Mouse (Mus musculus) MEL (cell line): ENCODE data around the gene Spata31d1d. TPM values are rescaled to one million over a fixed set of nuclear protein-coding genes. Genes with fewer than 3 reads are reported as not detected.

ENCODE experiments used
- DNase-seq: peaks from one replicate; pipeline ENCODE4 v3.0.0; 2011; ENCODE audit warnings: low read depth, low spot score
- H3K27ac ChIP-seq: 2 replicates; pipeline ENCODE4 v1.5.1; 2012; ENCODE audit warnings: low read depth, mild to moderate bottlenecking, control low read depth, low read length, moderate library complexity; ENCODE audit not compliant: control insufficient read depth
- H3K27me3 ChIP-seq, 2 experiments: fragments of 150-350 bp in 1 of 2; sonication (generic) in 1 of 2; 2 replicates each; pipeline ENCODE4 v1.6.1; 2012; ENCODE audit warnings: low read length in 2 of 2, mild to moderate bottlenecking in 2 of 2, improper control_type of control experiment in 1 of 2, moderate library complexity in 1 of 2; ENCODE audit not compliant: insufficient read depth in 2 of 2, control insufficient read depth in 1 of 2
- H3K36me3 ChIP-seq, 2 experiments: 2 replicates each; pipeline ENCODE4 v1.6.1; 2012 to 2014; ENCODE audit warnings: low read length in 2 of 2, improper control_type of control experiment in 1 of 2, inconsistent platforms in 1 of 2, mild to moderate bottlenecking in 1 of 2; ENCODE audit not compliant: insufficient read depth in 2 of 2, control insufficient read depth in 1 of 2
- H3K4me1 ChIP-seq, 2 experiments: fragments of 150-350 bp in 1 of 2; sonication (generic) in 1 of 2; 2 replicates each; pipeline ENCODE4 v1.6.1; 2012; ENCODE audit warnings: low read length in 2 of 2, improper control_type of control experiment in 1 of 2, mild to moderate bottlenecking in 1 of 2; ENCODE audit not compliant: insufficient read depth in 2 of 2, control insufficient read depth in 1 of 2
- H3K4me3 ChIP-seq, 2 experiments: fragments of 150-350 bp in 1 of 2; sonication (generic) in 1 of 2; 2 replicates each; pipeline ENCODE4 v1.5.1; 2012; ENCODE audit warnings: low read depth in 2 of 2, low read length in 2 of 2, mild to moderate bottlenecking in 2 of 2, moderate library complexity in 2 of 2, control low read depth in 1 of 2, improper control_type of control experiment in 1 of 2; ENCODE audit not compliant: control insufficient read depth in 1 of 2, insufficient read depth in 1 of 2
- H3K79me2 ChIP-seq: 2 replicates; pipeline ENCODE4 v1.6.1; 2012; ENCODE audit warnings: mild to moderate bottlenecking, low read length, moderate library complexity; ENCODE audit not compliant: control insufficient read depth, poor library complexity, insufficient read depth
- H3K9ac ChIP-seq: 2 replicates; pipeline ENCODE4 v1.6.1; 2012; ENCODE audit warnings: low read depth, mild to moderate bottlenecking, control low read depth, low read length, moderate library complexity; ENCODE audit not compliant: control insufficient read depth, poor library complexity, severe bottlenecking
- H3K9me3 ChIP-seq: fragments of 150-350 bp; sonication (generic); replicated peaks from 2 replicates; pipeline ENCODE4 v1.6.1; 2012; ENCODE audit warnings: mild to moderate bottlenecking, low read length, improper control_type of control experiment, moderate library complexity; ENCODE audit not compliant: insufficient read depth
- BHLHE40 ChIP-seq: IDR thresholded peaks from 2 replicates; pipeline ENCODE4 v1.6.1; 2012; ENCODE audit warnings: low read depth, mild to moderate bottlenecking, inconsistent platforms, low read length, improper control_type of control experiment, borderline replicate concordance
- CHD1 ChIP-seq: IDR thresholded peaks from 2 replicates; pipeline ENCODE4 v1.6.1; 2012; ENCODE audit warnings: low read depth, mild to moderate bottlenecking, inconsistent platforms, low read length, improper control_type of control experiment
- CHD2 ChIP-seq: IDR thresholded peaks from 2 replicates; pipeline ENCODE4 v1.6.1; 2011; ENCODE audit warnings: low read length, improper control_type of control experiment
- CTCF ChIP-seq, 3 experiments: IDR thresholded peaks in 2 of 3; conservative IDR thresholded peaks in 1 of 3; 2 replicates each; pipeline ENCODE4 v1.5.1; 2011 to 2012; ENCODE audit warnings: low read length in 3 of 3, low read depth in 2 of 3, mild to moderate bottlenecking in 2 of 3, improper control_type of control experiment in 1 of 3, inconsistent platforms in 1 of 3, mixed read lengths in 1 of 3, moderate library complexity in 1 of 3; ENCODE audit not compliant: control insufficient read depth in 1 of 3, insufficient read depth in 1 of 3, poor library complexity in 1 of 3, severe bottlenecking in 1 of 3
- E2F4 ChIP-seq: IDR thresholded peaks from 2 replicates; pipeline ENCODE4 v1.6.1; 2011; ENCODE audit warnings: low read depth, low read length, improper control_type of control experiment, borderline replicate concordance
- EP300 ChIP-seq, 2 experiments: IDR thresholded peaks; 2 replicates each; pipeline ENCODE4 v1.6.1; 2011; ENCODE audit warnings: improper control_type of control experiment in 2 of 2, low read length in 2 of 2, low read depth in 1 of 2, mild to moderate bottlenecking in 1 of 2
- ETS1 ChIP-seq: IDR thresholded peaks from 2 replicates; pipeline ENCODE4 v1.6.1; 2012; ENCODE audit warnings: low read depth, mild to moderate bottlenecking, inconsistent platforms, low read length, improper control_type of control experiment, moderate library complexity
- GATA1 ChIP-seq: IDR thresholded peaks from 2 replicates; pipeline ENCODE4 v1.6.1; 2011; ENCODE audit warnings: low read depth, low read length, improper control_type of control experiment
- HCFC1 ChIP-seq: IDR thresholded peaks from 2 replicates; pipeline ENCODE4 v1.6.1; 2012; ENCODE audit warnings: low read depth, mild to moderate bottlenecking, inconsistent platforms, low read length, improper control_type of control experiment, moderate library complexity
- JUND ChIP-seq: IDR thresholded peaks from 2 replicates; pipeline ENCODE4 v1.6.1; 2011; ENCODE audit warnings: low read depth, mild to moderate bottlenecking, improper control_type of control experiment, low read length
- KAT2A ChIP-seq: conservative IDR thresholded peaks from 2 replicates; pipeline ENCODE4 v1.6.1; 2012; ENCODE audit warnings: low read depth, low read length, improper control_type of control experiment, inconsistent platforms
- MAFK ChIP-seq: IDR thresholded peaks from 2 replicates; pipeline ENCODE4 v1.6.1; 2011; ENCODE audit warnings: low read depth, mild to moderate bottlenecking, low read length, improper control_type of control experiment, borderline replicate concordance
- MAX ChIP-seq: IDR thresholded peaks from 2 replicates; pipeline ENCODE4 v1.6.1; 2011; ENCODE audit warnings: low read length, improper control_type of control experiment
- MEF2A ChIP-seq: IDR thresholded peaks from 2 replicates; pipeline ENCODE4 v1.6.1; 2014; ENCODE audit warnings: low read depth, mild to moderate bottlenecking, inconsistent platforms, low read length, improper control_type of control experiment; ENCODE audit not compliant: poor library complexity, insufficient replicate concordance, severe bottlenecking; ENCODE audit errors: extremely low read depth
- MXI1 ChIP-seq: IDR thresholded peaks from 2 replicates; pipeline ENCODE4 v1.6.1; 2011; ENCODE audit warnings: mild to moderate bottlenecking, low read depth, low read length, improper control_type of control experiment
- MYB ChIP-seq: IDR thresholded peaks from 2 replicates; pipeline ENCODE4 v1.6.1; 2011; ENCODE audit warnings: mild to moderate bottlenecking, low read depth, low read length, improper control_type of control experiment
- MYC ChIP-seq: IDR thresholded peaks from 2 replicates; pipeline ENCODE4 v1.6.1; 2011; ENCODE audit warnings: low read depth, mild to moderate bottlenecking, low read length, improper control_type of control experiment, moderate library complexity
- NELFE ChIP-seq: IDR thresholded peaks from 2 replicates; pipeline ENCODE4 v1.6.1; 2011; ENCODE audit warnings: low read depth, low read length, improper control_type of control experiment
- POLR2AphosphoS2 ChIP-seq: IDR thresholded peaks from 2 replicates; pipeline ENCODE4 v1.6.1; 2011; ENCODE audit warnings: low read length, improper control_type of control experiment
- RAD21 ChIP-seq: IDR thresholded peaks from 2 replicates; pipeline ENCODE4 v1.6.1; 2011; ENCODE audit warnings: mild to moderate bottlenecking, low read depth, low read length, improper control_type of control experiment
- RCOR1 ChIP-seq: IDR thresholded peaks from 2 replicates; pipeline ENCODE4 v1.6.1; 2012; ENCODE audit warnings: low read depth, mild to moderate bottlenecking, inconsistent platforms, low read length, improper control_type of control experiment
- SIN3A ChIP-seq: IDR thresholded peaks from 2 replicates; pipeline ENCODE4 v1.6.1; 2012; ENCODE audit warnings: low read length, improper control_type of control experiment, inconsistent platforms
- SMC3 ChIP-seq: IDR thresholded peaks from 2 replicates; pipeline ENCODE4 v1.6.1; 2011; ENCODE audit warnings: low read depth, low read length, improper control_type of control experiment
- TAL1 ChIP-seq: IDR thresholded peaks from 2 replicates; pipeline ENCODE4 v1.6.1; 2012; ENCODE audit warnings: mild to moderate bottlenecking, inconsistent platforms, low read length, moderate library complexity, mixed read lengths
- TBP ChIP-seq: IDR thresholded peaks from 2 replicates; pipeline ENCODE4 v1.8.0; 2011; ENCODE audit warnings: low read depth, low read length, improper control_type of control experiment
- TCF12 ChIP-seq: IDR thresholded peaks from 2 replicates; pipeline ENCODE4 v1.6.1; 2014; ENCODE audit warnings: low read depth, mild to moderate bottlenecking, inconsistent platforms, low read length, improper control_type of control experiment, moderate library complexity
- USF1 ChIP-seq: IDR thresholded peaks from 2 replicates; pipeline ENCODE4 v1.6.1; 2014; ENCODE audit warnings: low read depth, mild to moderate bottlenecking, inconsistent platforms, low read length, improper control_type of control experiment, moderate library complexity
- ZC3H11A ChIP-seq: IDR thresholded peaks from 2 replicates; pipeline ENCODE4 v1.6.1; 2012; ENCODE audit warnings: low read depth, mild to moderate bottlenecking, inconsistent platforms, low read length, improper control_type of control experiment
- ZKSCAN1 ChIP-seq: IDR thresholded peaks from 2 replicates; pipeline ENCODE4 v1.6.1; 2012; ENCODE audit warnings: low read depth, mild to moderate bottlenecking, inconsistent platforms, low read length, improper control_type of control experiment, moderate library complexity
- ZMIZ1 ChIP-seq: IDR thresholded peaks from 2 replicates; pipeline ENCODE4 v1.6.1; 2012; ENCODE audit warnings: low read depth, mild to moderate bottlenecking, inconsistent platforms, low read length, improper control_type of control experiment, moderate library complexity
- polyA plus RNA-seq, 2 experiments: library from polyadenylated mRNA; stranded (reverse) in 1 of 2; unstranded in 1 of 2; fragments of >175 nt in 1 of 2; fragments of >200 nt in 1 of 2; gene quantifications; 2 replicates each; pipeline versions ENCODE4 v1.2.1 to v1.2.4; 2012; ENCODE audit warnings: low replicate concordance in 2 of 2, low read depth in 1 of 2; ENCODE audit not compliant: insufficient read length in 2 of 2, insufficient read depth in 1 of 2, missing spikeins in 1 of 2
- total RNA-seq: library from RNA; depleted of rRNA; stranded (reverse); fragments of 300-350 nt; gene quantifications from 2 replicates; pipeline ENCODE4 v1.2.3, GENCODE M21; 2012

Gene Spata31d1d
- total and polyA plus RNA-seq, 3 experiments: not detected

GRCm38 (mm10) chr13:59745462-59745861 lies 13.9 kb upstream of the Spata31d1d start:
- TF ChIP-seq CHD2 (no peak), ZKSCAN1 (no peak), ZC3H11A (no peak), MXI1 (no peak), ZMIZ1 (no peak), MAX (no peak), GATA1 (no peak), BHLHE40 (no peak), TAL1 (no peak), MEF2A (no peak), POLR2AphosphoS2 (no peak), TCF12 (no peak), HCFC1 (no peak), USF1 (no peak), SMC3 (no peak), MYB (no peak), SIN3A (no peak), KAT2A (no peak), RAD21 (no peak)
- TF ChIP-seq, all 39 proteins: peak for 0
- H3K9ac ChIP-seq: no peak overlapping the region
- H3K27ac ChIP-seq: no peak overlapping the region
- no peaks in the 10 kb centered on the region for H3K4me1 ChIP-seq
- H3K27me3 ChIP-seq: no peaks in the 10 kb centered on the region
- H3K4me3 ChIP-seq: no peak overlapping the region
- no peaks in the 10 kb centered on the region for H3K36me3 ChIP-seq
- DNase-seq: no peak
- no peaks in the 10 kb centered on the region for H3K9me3 ChIP-seq
- no peaks in the 10 kb centered on the region for H3K79me2 ChIP-seq

GRCm38 (mm10) chr13:59741697-59742096 lies 10.1 kb upstream of the Spata31d1d start:
- H3K4me3 ChIP-seq: no peak overlapping the region
- H3K27ac ChIP-seq: no peak overlapping the region
- DNase-seq: peak; percentile 72
- no peaks in the 10 kb centered on the region for H3K79me2 ChIP-seq
- no peaks in the 10 kb centered on the region for H3K36me3 ChIP-seq
- no peaks in the 10 kb centered on the region for H3K9me3 ChIP-seq
- no peaks in the 10 kb centered on the region for H3K4me1 ChIP-seq
- no peaks in the 10 kb centered on the region for H3K27me3 ChIP-seq
- no peak overlapping the region for H3K9ac ChIP-seq
- TF ChIP-seq BHLHE40 (no peak), CHD1 (no peak), MXI1 (no peak), EP300 (IDR thresholded peaks at IDR 0.05; ENCODE audit: low read depth in 1 of 2, low read length in 2 of 2) (no peak), TCF12 (no peak), E2F4 (no peak), RAD21 (peak; percentile 40), SIN3A (0 out of 2 replicates have a peak, but pooled peaks have one; percentile 38), CHD2 (no peak), RCOR1 (no peak), CTCF (IDR thresholded peaks at IDR 0.05 in 2 of 3, conservative IDR thresholded peaks at IDR 0.05 in 1 of 3; ENCODE audit: control insufficient read depth in 1 of 3, insufficient read depth in 1 of 3, low read depth in 2 of 3, low read length in 3 of 3, poor library complexity in 1 of 3, severe bottlenecking in 1 of 3) (peak; percentile 50 to 72 (median 60)), ZMIZ1 (no peak), MEF2A (no peak), ETS1 (no peak), NELFE (no peak), ZC3H11A (peak; percentile 36; the same call in 1 of the 2 replicates), GATA1 (no peak), JUND (no peak), TBP (0 out of 2 replicates have a peak, but pooled peaks have one; percentile 28), MYC (no peak), SMC3 (peak; percentile 69), POLR2AphosphoS2 (no peak), KAT2A (no peak), ZKSCAN1 (no peak), MAFK (no peak)
